Mouse (Mus musculus) liver, embryonic 16.5 days (tissue): ENCODE results near the gene Tmem260. TPM values are rescaled to one million over a fixed set of nuclear protein-coding genes. Genes with fewer than 3 reads are reported as not detected.
A peak's percentile ranks its signal among the peaks of the same experiment; 100 is the strongest.

Experiments used
- ATAC-seq: fragments of 200-750 bp; cut with Nextera tagmentation; 2 replicates; pipeline ENCODE4 v1.8.0; 2017; ENCODE audit warnings: low read depth, mild to moderate bottlenecking, moderate number of reproducible peaks, moderate library complexity
- H3K27ac ChIP-seq: fragments of 300-500 bp; sonication (generic); 2 replicates; pipeline ENCODE4 v1.5.1; 2014; ENCODE audit warnings: mild to moderate bottlenecking, low read length
- H3K27me3 ChIP-seq: fragments of 300-500 bp; sonication (generic); 2 replicates; pipeline ENCODE4 v1.6.1; 2014; ENCODE audit warnings: low read depth, low read length, mixed read lengths; ENCODE audit not compliant: control insufficient read depth, insufficient read depth
- H3K36me3 ChIP-seq: fragments of 300-500 bp; sonication (generic); 2 replicates; pipeline ENCODE4 v1.6.1; 2014; ENCODE audit warnings: mild to moderate bottlenecking; ENCODE audit not compliant: control insufficient read depth, insufficient read depth
- H3K4me1 ChIP-seq: fragments of 300-500 bp; sonication (generic); 2 replicates; pipeline ENCODE4 v1.6.1; 2014; ENCODE audit warnings: low read depth, low read length, mixed read lengths; ENCODE audit not compliant: control insufficient read depth
- H3K4me2 ChIP-seq: fragments of 300-500 bp; sonication (generic); 2 replicates; pipeline ENCODE4 v1.6.1; 2014; ENCODE audit warnings: low read depth, low read length, mixed read lengths
- H3K4me3 ChIP-seq: fragments of 300-500 bp; sonication (generic); 2 replicates; pipeline ENCODE4 v1.5.1; 2014; ENCODE audit warnings: low read depth, mild to moderate bottlenecking, low read length
- H3K9ac ChIP-seq: fragments of 300-500 bp; sonication (generic); 2 replicates; pipeline ENCODE4 v1.6.1; 2014; ENCODE audit warnings: low read depth, low read length
- H3K9me3 ChIP-seq: fragments of 300-500 bp; sonication (generic); replicated peaks from 2 replicates; pipeline ENCODE4 v1.6.1; 2016; ENCODE audit warnings: low read length; ENCODE audit not compliant: control insufficient read depth
- whole genome bisulfite sequencing: fragments of 180-500 bp; shearing (Covaris S2); extraction: QIAGEN DNeasy Blood & Tissue Kit; methylation state at CpG from one replicate; pipeline ENCODE4 v1.1.7; 2014; ENCODE audit not compliant: insufficient replicate concordance; 5-methylcytosine and 5-hydroxymethylcytosine counted together
- polyA plus RNA-seq: library from polyadenylated mRNA; unstranded; fragments of >200 nt; fragmentation: Nextera tagmentation; extraction: Ambion mirVana; gene quantifications from 2 replicates; pipeline ENCODE4 v1.2.1, GENCODE M21; 2015

The Tmem260 gene
- polyA plus RNA-seq, 1 experiment from 2014 or later, result 5.8 TPM

GRCm38 (mm10) chr14:48523361-48523760 lies 77.4 kb downstream of the Tmem260 start:
- Histone ChIP-seq H3K4me1 (no peaks in the 10 kb centered on the region), H3K9ac (no peak overlapping the region), H3K4me3 (no peak overlapping the region), H3K9me3 (no peaks in the 10 kb centered on the region), H3K4me2 (no peak overlapping the region), H3K36me3 (no peaks in the 10 kb centered on the region), H3K27ac (no peak overlapping the region), H3K27me3 (no peaks in the 10 kb centered on the region; the same call in 1 of the 2 replicates)
- 11% methylated on average over 1 of the region's 1 CpGs for WGBS
- no peak for ATAC-seq

GRCm38 (mm10) chr14:48524135-48524534 lies 78.2 kb downstream of the Tmem260 start:
- H3K27ac ChIP-seq, result no peak overlapping the region
- 37% methylated on average over 9 of the region's 9 CpGs for WGBS
- ATAC-seq, result no peak

GRCm38 (mm10) chr14:48525055-48525454 lies 79.1 kb downstream of the Tmem260 start:
- Histone ChIP-seq H3K36me3 (no peaks in the 10 kb centered on the region), H3K4me2 (no peak overlapping the region), H3K4me3 (no peak overlapping the region), H3K9me3 (no peaks in the 10 kb centered on the region), H3K27me3 (no peaks in the 10 kb centered on the region; the same call in 1 of the 2 replicates), H3K27ac (no peak overlapping the region), H3K9ac (no peak overlapping the region), H3K4me1 (no peaks in the 10 kb centered on the region)
- no peak for ATAC-seq
- 68% methylated on average over 6 of the region's 6 CpGs for WGBS

More at GRCm38 (mm10) chr14:48524135-48524534, 78.2 kb downstream of the Tmem260 start:
- Histone ChIP-seq H3K36me3 (no peaks in the 10 kb centered on the region), H3K4me1 (no peaks in the 10 kb centered on the region), H3K27me3 (no peaks in the 10 kb centered on the region; the same call in 1 of the 2 replicates), H3K4me2 (no peak overlapping the region), H3K9ac (no peak overlapping the region), H3K9me3 (no peaks in the 10 kb centered on the region), H3K4me3 (no peak overlapping the region)

- Histone ChIP-seq H3K27me3 (no peaks in the 10 kb centered on the region; the same call in 1 of the 2 replicates), H3K4me2 (no peak overlapping the region), H3K9ac (no peak overlapping the region), H3K9me3 (no peaks in the 10 kb centered on the region), H3K27ac (no peak overlapping the region), H3K4me3 (no peak overlapping the region), H3K4me1 (no peaks in the 10 kb centered on the region), H3K36me3 (no peaks in the 10 kb centered on the region)
- ATAC-seq, result no peak
- WGBS, result 65% methylated on average over 10 of the region's 10 CpGs
Measured at GRCm38 (mm10) chr14:48530629-48531028, 84.7 kb downstream of the Tmem260 start.

- Histone ChIP-seq H3K4me1 (peaks cover 33% of the 10 kb centered on the region), H3K27ac (peak overlapping the region; percentile 98), H3K9me3 (no peaks in the 10 kb centered on the region), H3K9ac (peak overlapping the region; percentile 77), H3K27me3 (no peaks in the 10 kb centered on the region), H3K36me3 (no peaks in the 10 kb centered on the region), H3K4me2 (peak overlapping the region; percentile 50), H3K4me3 (peak overlapping the region; percentile 69)
- peak; percentile 93 for ATAC-seq
- 31% methylated on average over 14 of the region's 14 CpGs for WGBS
Measured at GRCm38 (mm10) chr14:48537795-48538766, 92.2 kb downstream of the Tmem260 start.

- no peak for ATAC-seq
Measured at GRCm38 (mm10) chr14:48545166-48545565, 99.2 kb downstream of the Tmem260 start.

GRCm38 (mm10) chr14:48546009-48546408 lies 100.1 kb downstream of the Tmem260 start:
- Histone ChIP-seq H3K27ac (no peak overlapping the region), H3K36me3 (no peaks in the 10 kb centered on the region), H3K27me3 (no peaks in the 10 kb centered on the region), H3K4me2 (no peak overlapping the region), H3K4me3 (no peak overlapping the region), H3K9ac (no peak overlapping the region), H3K9me3 (no peaks in the 10 kb centered on the region; the same call in 1 of the 2 replicates), H3K4me1 (peaks cover 9% of the 10 kb centered on the region; the same call in 1 of the 2 replicates)
- WGBS, result 58% methylated on average over 3 of the region's 3 CpGs
- ATAC-seq, result no peak

More at GRCm38 (mm10) chr14:48545166-48545565, 99.2 kb downstream of the Tmem260 start:
- Histone ChIP-seq H3K36me3 (no peaks in the 10 kb centered on the region), H3K9ac (no peak overlapping the region), H3K27me3 (no peaks in the 10 kb centered on the region), H3K4me1 (peaks cover 15% of the 10 kb centered on the region), H3K27ac (no peak overlapping the region), H3K9me3 (no peaks in the 10 kb centered on the region; the same call in 1 of the 2 replicates), H3K4me3 (no peak overlapping the region), H3K4me2 (no peak overlapping the region)
- 80% methylated on average over 10 of the region's 10 CpGs for WGBS

- WGBS, result 56% methylated on average over 7 of the region's 7 CpGs
- H3K4me1 ChIP-seq, result no peaks in the 10 kb centered on the region
- no peaks in the 10 kb centered on the region for H3K27me3 ChIP-seq
- no peak overlapping the region for H3K9ac ChIP-seq
- no peak overlapping the region for H3K4me3 ChIP-seq
- no peak; the same call in 1 of the 2 replicates for ATAC-seq
- H3K27ac ChIP-seq, result no peak overlapping the region; the same call in 1 of the 2 replicates
- no peaks in the 10 kb centered on the region for H3K36me3 ChIP-seq
- no peak overlapping the region for H3K4me2 ChIP-seq
- no peaks in the 10 kb centered on the region; the same call in 1 of the 2 replicates for H3K9me3 ChIP-seq
Measured at GRCm38 (mm10) chr14:48549703-48550102, 103.8 kb downstream of the Tmem260 start.

- no peaks in the 10 kb centered on the region for H3K27me3 ChIP-seq
- no peak overlapping the region for H3K4me2 ChIP-seq
- H3K4me3 ChIP-seq, result no peak overlapping the region
- no peaks in the 10 kb centered on the region; the same call in 1 of the 2 replicates for H3K9me3 ChIP-seq
- no peak overlapping the region for H3K27ac ChIP-seq
- H3K9ac ChIP-seq, result no peak overlapping the region
- ATAC-seq, result no peak
- H3K4me1 ChIP-seq, result no peaks in the 10 kb centered on the region
- WGBS, result 61% methylated on average over 4 of the region's 4 CpGs
- no peaks in the 10 kb centered on the region for H3K36me3 ChIP-seq
Measured at GRCm38 (mm10) chr14:48553216-48553615, 107.3 kb downstream of the Tmem260 start.
